Mouse (Mus musculus): ENCODE measurements at regions not wholly inside any gene's neighbourhood (a gene's known extent, or its start where the extent isn't known, plus 50 kb on each side); places are given as distances from the start of the nearest gene placed in this dataset.

DNA sequence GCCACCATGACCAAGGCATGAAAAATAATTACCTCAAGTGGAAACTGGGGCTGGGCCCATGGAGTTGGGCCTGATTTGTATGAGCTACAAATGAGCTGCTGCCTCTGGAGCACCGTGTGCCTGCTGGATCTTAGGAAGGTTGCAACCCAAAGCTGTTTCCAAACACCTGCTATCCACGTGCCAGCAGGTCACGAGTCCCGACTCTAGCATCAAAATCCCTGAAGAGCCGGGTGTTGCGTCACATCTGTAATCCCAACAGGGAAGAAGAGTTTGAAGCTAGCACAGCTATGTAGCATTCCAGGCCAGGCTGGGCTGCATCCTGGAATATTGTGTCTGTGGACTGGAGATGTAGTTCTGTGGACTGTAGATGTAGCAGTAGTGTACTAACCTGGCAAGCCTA lies 93.7 kb upstream of the Vps8 start:
- ATAC-seq (ENCODE audit: low FRiP score, low read depth) (no peak), DNase-seq (ENCODE audit: low spot score) (no peak)
- Histone ChIP-seq H3K27me3 (ENCODE audit: control insufficient read depth, insufficient read depth, low read length) (no peaks in the 10 kb centered on the region), H3K9me3 (ENCODE audit: control insufficient read depth, low read length) (no peaks in the 10 kb centered on the region), H3K36me3 (ENCODE audit: control insufficient read depth, insufficient read depth, low read length) (no peaks in the 10 kb centered on the region), H3K4me3 (replicated peaks; ENCODE audit: low read length) (no peak overlapping the region), H3K4me2 (replicated peaks; ENCODE audit: low read depth, low read length, severe bottlenecking) (no peak overlapping the region), H3K9ac (ENCODE audit: low read depth, low read length, severe bottlenecking) (no peak overlapping the region), H3K4me1 (ENCODE audit: control insufficient read depth, insufficient read depth, low read length) (peaks cover 17% of the 10 kb centered on the region; the same call in 1 of the 2 replicates), H3K27ac (replicated peaks; ENCODE audit: low read depth, low read length) (no peak overlapping the region)
- TF ChIP-seq POLR2A (IDR thresholded peaks at IDR 0.05; ENCODE audit: borderline replicate concordance, extremely low read depth, insufficient read depth, insufficient read length) = no peak
- 79% methylated on average over 6 of the region's 6 CpGs for WGBS

DNA sequence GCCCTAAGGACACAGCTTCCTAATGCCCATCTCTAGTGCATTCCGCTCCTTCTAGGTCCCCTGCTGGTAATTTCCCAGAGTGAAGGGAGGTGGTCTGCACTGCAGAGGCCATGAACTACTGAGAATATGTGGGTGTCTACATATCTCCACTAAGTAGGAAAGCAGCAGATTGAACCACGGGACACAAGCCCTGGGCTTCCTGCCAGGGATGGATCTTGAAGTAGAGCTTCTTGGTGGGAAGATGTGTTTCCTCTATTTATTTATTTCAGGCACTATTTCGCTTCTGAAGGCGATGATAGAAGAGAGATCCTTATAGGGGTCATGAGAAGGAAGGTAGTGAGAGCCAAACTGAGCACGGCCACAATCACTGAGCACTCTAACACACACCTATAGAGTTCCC lies 91.7 kb upstream of the Vps8 start:
- H3K27ac ChIP-seq (replicated peaks; ENCODE audit: low read depth, low read length) = no peak overlapping the region
- H3K4me2 ChIP-seq (replicated peaks; ENCODE audit: low read depth, low read length, severe bottlenecking) = no peak overlapping the region
- WGBS = 83% methylated on average over 5 of the region's 5 CpGs
- DNase-seq (ENCODE audit: low spot score) (no peak), ATAC-seq (ENCODE audit: low FRiP score, low read depth) (no peak)
- H3K4me1 ChIP-seq (ENCODE audit: control insufficient read depth, insufficient read depth, low read length) = peaks cover 17% of the 10 kb centered on the region; the same call in 1 of the 2 replicates
- no peaks in the 10 kb centered on the region for H3K36me3 ChIP-seq (ENCODE audit: control insufficient read depth, insufficient read depth, low read length)
- no peaks in the 10 kb centered on the region for H3K9me3 ChIP-seq (ENCODE audit: control insufficient read depth, low read length)
- no peak overlapping the region for H3K9ac ChIP-seq (ENCODE audit: low read depth, low read length, severe bottlenecking)
- H3K27me3 ChIP-seq (ENCODE audit: control insufficient read depth, insufficient read depth, low read length) = no peaks in the 10 kb centered on the region
- no peak for TF ChIP-seq POLR2A (IDR thresholded peaks at IDR 0.05; ENCODE audit: borderline replicate concordance, extremely low read depth, insufficient read depth, insufficient read length)
- no peak overlapping the region for H3K4me3 ChIP-seq (replicated peaks; ENCODE audit: low read length)

DNA sequence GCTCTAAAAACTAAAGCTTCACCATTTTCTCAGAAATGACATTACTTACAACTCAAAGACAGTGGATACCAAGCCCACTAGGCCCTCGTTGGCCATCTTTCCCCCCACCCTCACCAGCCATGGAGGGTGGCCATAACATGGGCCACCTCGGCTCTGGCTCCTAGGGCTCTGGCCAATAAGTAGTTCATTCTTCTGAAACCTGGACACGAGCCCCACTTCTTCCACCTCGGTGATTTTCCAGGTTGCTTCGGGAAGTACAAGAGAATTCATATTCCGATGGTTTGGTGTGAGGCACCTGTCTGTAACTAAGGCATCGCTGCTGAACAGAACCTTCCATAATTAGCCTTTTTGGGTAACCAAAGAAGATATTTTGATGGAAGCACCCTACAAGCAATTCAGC lies 90.5 kb upstream of the Vps8 start:
- peak overlapping the region; percentile 80 for H3K4me2 ChIP-seq (replicated peaks; ENCODE audit: low read depth, low read length, severe bottlenecking)
- no peak for ATAC-seq (ENCODE audit: low FRiP score, low read depth)
- WGBS = 57% methylated on average over 7 of the region's 7 CpGs
- H3K4me1 ChIP-seq (ENCODE audit: control insufficient read depth, insufficient read depth, low read length) = peaks cover 17% of the 10 kb centered on the region; the same call in 1 of the 2 replicates
- H3K36me3 ChIP-seq (ENCODE audit: control insufficient read depth, insufficient read depth, low read length) = no peaks in the 10 kb centered on the region
- DNase-seq (ENCODE audit: low spot score) = no peak
- H3K4me3 ChIP-seq (replicated peaks; ENCODE audit: low read length) = peak overlapping the region; percentile 69
- TF ChIP-seq POLR2A (IDR thresholded peaks at IDR 0.05; ENCODE audit: borderline replicate concordance, extremely low read depth, insufficient read depth, insufficient read length) = no peak
- H3K27ac ChIP-seq (replicated peaks; ENCODE audit: low read depth, low read length) = no peak overlapping the region
- no peaks in the 10 kb centered on the region for H3K27me3 ChIP-seq (ENCODE audit: control insufficient read depth, insufficient read depth, low read length)
- peak overlapping the region; percentile 78 for H3K9ac ChIP-seq (ENCODE audit: low read depth, low read length, severe bottlenecking)
- no peaks in the 10 kb centered on the region for H3K9me3 ChIP-seq (ENCODE audit: control insufficient read depth, low read length)

DNA sequence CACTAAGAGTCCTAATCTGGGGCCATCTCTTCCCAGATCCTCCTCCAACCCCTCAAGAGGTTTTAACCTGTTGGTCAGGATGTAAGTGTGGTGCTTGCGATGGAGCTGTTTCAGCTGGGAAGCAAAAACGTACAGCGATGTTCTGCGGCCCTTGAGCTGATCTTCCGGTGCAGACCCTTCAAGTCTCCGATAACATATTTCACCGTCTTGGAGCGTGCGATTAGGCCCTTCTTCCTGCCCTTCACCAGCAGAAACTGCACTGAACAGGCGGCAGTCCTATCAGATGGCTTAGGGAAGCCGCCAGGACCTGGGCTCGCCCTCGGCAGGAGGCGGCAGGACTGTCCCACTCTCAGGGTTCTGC lies 90.1 kb upstream of the Vps8 start:
- peak overlapping the region; percentile 80 for H3K4me2 ChIP-seq (replicated peaks; ENCODE audit: low read depth, low read length, severe bottlenecking)
- H3K27me3 ChIP-seq (ENCODE audit: control insufficient read depth, insufficient read depth, low read length) = no peaks in the 10 kb centered on the region
- peak overlapping the region; percentile 87 for H3K27ac ChIP-seq (replicated peaks; ENCODE audit: low read depth, low read length)
- peak overlapping the region; percentile 69 for H3K4me3 ChIP-seq (replicated peaks; ENCODE audit: low read length)
- 1% methylated on average over 14 of the region's 14 CpGs for WGBS
- H3K9ac ChIP-seq (ENCODE audit: low read depth, low read length, severe bottlenecking) = peak overlapping the region; percentile 78
- peak; percentile 68 for ATAC-seq (ENCODE audit: low FRiP score, low read depth)
- no peaks in the 10 kb centered on the region for H3K36me3 ChIP-seq (ENCODE audit: control insufficient read depth, insufficient read depth, low read length)
- no peaks in the 10 kb centered on the region for H3K9me3 ChIP-seq (ENCODE audit: control insufficient read depth, low read length)
- no peak for TF ChIP-seq POLR2A (IDR thresholded peaks at IDR 0.05; ENCODE audit: borderline replicate concordance, extremely low read depth, insufficient read depth, insufficient read length)
- no peak for DNase-seq (ENCODE audit: low spot score)
- H3K4me1 ChIP-seq (ENCODE audit: control insufficient read depth, insufficient read depth, low read length) = peaks cover 17% of the 10 kb centered on the region; the same call in 1 of the 2 replicates

DNA sequence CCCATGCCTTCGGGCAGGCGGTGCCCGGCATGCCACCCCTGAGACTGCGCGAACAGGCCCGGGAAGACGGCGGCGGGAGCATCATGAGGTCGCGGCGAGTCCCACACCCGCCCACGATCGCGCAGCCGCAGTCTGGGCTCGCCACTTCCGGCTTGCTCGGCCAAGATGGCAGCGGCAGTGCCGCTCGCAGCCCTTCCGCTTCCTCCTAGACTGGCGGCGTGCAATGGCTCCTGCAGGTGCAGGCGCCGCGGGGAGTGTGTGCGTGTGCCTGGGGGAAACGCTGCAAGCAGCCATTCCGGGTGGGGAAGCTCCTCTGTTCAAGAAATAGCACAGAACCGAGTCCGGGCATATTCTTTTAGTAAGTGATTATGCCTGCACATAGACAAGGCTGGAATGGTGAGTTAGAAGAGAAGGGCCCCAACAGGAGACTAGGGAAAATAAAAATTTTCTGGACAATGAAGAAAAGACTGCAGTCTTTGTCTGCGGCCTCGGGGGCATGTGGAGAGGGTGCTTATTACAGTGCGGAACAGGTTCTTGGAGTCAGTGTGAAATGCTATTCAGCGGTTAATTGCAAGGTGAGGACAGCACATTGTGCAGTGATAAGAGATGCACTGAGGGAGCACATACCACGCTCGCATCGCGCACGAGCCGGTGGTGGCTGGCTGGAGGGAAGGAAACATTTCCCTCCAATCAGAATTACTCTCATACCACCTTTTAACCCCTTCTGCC lies 89.5 kb upstream of the Vps8 start:
- ATAC-seq (ENCODE audit: low FRiP score, low read depth) = peak; percentile 92
- H3K4me1 ChIP-seq (ENCODE audit: control insufficient read depth, insufficient read depth, low read length) = peaks cover 17% of the 10 kb centered on the region; the same call in 1 of the 2 replicates
- under 1% methylated on average over 36 of the region's 44 CpGs for WGBS
- no peaks in the 10 kb centered on the region for H3K9me3 ChIP-seq (ENCODE audit: control insufficient read depth, low read length)
- H3K27me3 ChIP-seq (ENCODE audit: control insufficient read depth, insufficient read depth, low read length) = no peaks in the 10 kb centered on the region
- peak overlapping the region; percentile 78 for H3K9ac ChIP-seq (ENCODE audit: low read depth, low read length, severe bottlenecking)
- peak; percentile 88 for DNase-seq (ENCODE audit: low spot score)
- peak overlapping the region; percentile 80 for H3K4me2 ChIP-seq (replicated peaks; ENCODE audit: low read depth, low read length, severe bottlenecking)
- peak overlapping the region; percentile 87 for H3K27ac ChIP-seq (replicated peaks; ENCODE audit: low read depth, low read length)
- H3K4me3 ChIP-seq (replicated peaks; ENCODE audit: low read length) = peak overlapping the region; percentile 69
- TF ChIP-seq POLR2A (IDR thresholded peaks at IDR 0.05; ENCODE audit: borderline replicate concordance, extremely low read depth, insufficient read depth, insufficient read length) = peak; percentile 74; the same call in 1 of the 2 replicates
- no peaks in the 10 kb centered on the region for H3K36me3 ChIP-seq (ENCODE audit: control insufficient read depth, insufficient read depth, low read length)
